Mouse (Mus musculus) adrenal gland, adult 8-10 months (tissue): ENCODE measurements around the gene Ptbp3. TPM values are rescaled to one million over a fixed set of nuclear protein-coding genes. Genes with fewer than 3 reads are reported as not detected.

ENCODE experiments used
- DNase-seq: peaks from one replicate; pipeline ENCODE4 v3.0.0; 2022
- total RNA-seq, 4 experiments: library from RNA; stranded (reverse); gene quantifications; 2 replicates each; pipeline ENCODE4 v1.2.4; 2022

Ptbp3 gene
- total RNA-seq, 4 experiments from 2014 or later, result 89.8 to 110 (median 102) TPM

DNA sequence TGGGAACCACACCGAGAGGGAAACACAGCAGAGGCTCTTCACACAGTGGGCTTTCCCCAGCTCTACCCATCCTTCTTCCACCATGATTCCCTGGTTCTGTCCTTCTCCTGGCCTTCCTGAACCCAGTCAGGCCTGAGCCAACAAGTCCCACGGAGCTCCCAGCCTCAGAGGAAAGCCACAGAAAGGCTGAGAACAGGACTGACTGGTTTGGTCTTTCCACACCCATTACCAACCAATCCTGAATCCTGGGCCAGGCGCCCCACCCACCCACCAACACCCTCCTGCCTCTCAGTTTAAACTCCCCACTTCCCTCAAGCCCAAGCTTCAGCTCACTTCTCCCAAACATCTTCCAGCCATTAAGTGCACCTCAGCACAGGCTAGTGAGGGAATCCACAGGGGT is 115.1 kb downstream of the Ptbp3 start:
- no peak for DNase-seq

DNA sequence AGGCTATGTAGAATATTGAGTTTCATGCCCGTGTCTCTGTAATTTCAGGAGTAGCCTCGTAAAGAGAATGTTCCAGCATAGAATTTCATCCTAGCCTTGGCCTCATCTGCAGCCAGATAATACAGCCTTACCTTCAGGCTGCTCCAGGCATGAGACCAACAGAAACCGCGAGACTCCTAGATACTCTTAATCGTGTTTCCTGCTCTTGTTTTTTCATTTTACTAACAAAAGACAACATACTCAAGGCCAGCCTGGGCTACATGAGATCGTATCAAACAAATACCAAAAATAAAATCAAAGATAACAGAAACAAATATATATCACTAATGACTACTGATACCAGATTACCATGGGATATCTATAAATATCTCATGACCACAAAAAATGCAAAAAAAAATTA is 120.0 kb downstream of the Ptbp3 start:
- DNase-seq, result no peak

DNA sequence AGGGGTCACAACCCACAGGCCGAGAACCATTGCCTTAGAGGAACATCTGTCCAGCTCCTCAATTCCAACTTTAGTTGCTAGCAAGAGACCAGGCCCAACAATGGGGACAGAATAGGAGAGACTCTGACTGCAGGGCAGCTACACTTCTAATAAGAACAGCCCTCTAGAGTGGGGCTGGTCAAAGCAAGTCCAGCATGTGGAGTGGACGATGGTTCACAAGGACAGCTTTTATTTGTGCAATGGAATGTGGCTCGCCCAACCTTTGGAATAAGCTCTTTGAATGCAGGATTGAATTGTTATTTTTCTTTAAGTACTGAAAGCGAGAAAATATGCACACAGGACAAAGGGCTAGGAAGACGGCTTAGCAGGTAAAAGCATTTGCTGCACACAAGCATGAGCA is 122.7 kb downstream of the Ptbp3 start:
- DNase-seq, result no peak

DNA sequence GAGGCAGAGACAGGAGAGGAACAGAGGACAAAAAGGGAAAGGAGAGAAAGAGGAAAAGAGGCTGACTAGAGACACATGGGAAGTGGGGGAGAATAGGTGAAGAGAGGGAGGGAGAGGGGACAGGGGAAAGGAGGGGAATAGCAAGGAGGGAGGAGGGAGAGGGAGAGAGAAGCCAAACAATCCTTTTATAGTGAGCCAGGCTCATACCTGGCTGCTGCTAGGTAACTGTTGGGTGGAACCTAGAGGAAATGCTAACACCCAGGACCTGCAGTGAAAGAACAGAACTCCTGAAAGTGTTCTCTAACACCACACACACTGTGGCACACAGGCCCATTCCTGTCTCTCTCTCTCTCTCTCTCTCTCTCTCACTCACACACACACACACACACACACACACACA is 126.4 kb downstream of the Ptbp3 start:
- no peak for DNase-seq

DNA sequence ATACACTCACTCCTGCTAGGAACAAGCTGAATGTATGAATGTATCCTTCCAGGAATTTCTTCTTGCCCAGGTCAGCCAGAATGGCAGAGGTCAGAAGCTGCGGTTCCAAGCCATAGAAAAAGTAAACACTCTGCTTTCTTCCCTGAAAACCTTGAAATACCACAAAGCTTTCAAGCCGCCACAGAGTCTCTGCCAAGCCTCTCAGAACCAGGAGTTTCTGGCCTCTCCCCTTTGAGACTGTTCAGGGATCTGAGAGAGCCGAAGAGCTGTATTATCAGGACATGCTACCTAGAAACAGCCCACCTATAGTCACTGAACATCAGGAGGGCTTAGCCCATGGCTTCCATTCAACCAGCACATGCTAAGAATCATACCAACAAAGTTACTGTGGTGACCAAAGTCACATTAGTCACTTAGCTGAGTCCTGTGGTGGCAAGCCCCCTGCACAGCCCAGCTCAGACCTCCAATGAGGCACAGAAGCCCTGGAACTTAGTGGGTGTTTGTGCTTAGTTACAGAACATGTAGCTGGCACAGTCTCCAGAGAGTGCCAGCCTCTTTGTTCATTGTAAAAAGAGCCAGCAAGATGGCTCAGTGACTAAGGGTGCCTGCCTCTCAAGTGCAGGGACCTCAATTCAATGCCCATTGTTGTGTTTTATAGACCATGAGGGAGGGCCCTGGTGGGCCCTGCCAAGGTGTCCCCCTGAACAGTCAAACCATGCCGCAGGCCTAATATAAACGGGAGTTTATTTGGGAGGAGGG is 127.0 kb downstream of the Ptbp3 start:
- DNase-seq, result peak; percentile 15

Other genes with a start within 250 kb of the Ptbp3 start
- 1 to 10 TPM; 3.7 to 7.8 (median 4.9) TPM for gene Susd1, start 110.7 kb downstream of the Ptbp3 start, total RNA-seq
- 10 to 100 TPM; 63.8 to 85.7 (median 71.5) TPM for gene Hsdl2, start 32.2 kb upstream of the Ptbp3 start, total RNA-seq
- 10 to 100 TPM; 15.8 to 21.1 (median 18.8) TPM for gene E130308A19Rik, start 76.8 kb upstream of the Ptbp3 start, total RNA-seq